Mouse (Mus musculus) forebrain, embryonic 10.5 days (tissue): ENCODE data around the gene Rps13. TPM values are rescaled to one million over a fixed set of nuclear protein-coding genes. Genes with fewer than 3 reads are reported as not detected.

Experiments used
- DNase-seq: peaks from one replicate; pipeline ENCODE4 v3.0.0-alpha.2; 2017; ENCODE audit warnings: low spot score; ENCODE audit errors: extremely low spot score
- H3K27ac ChIP-seq: fragments of 300-500 bp; sonication (generic); 2 replicates; pipeline ENCODE4 v1.5.1; 2016; ENCODE audit warnings: mild to moderate bottlenecking
- H3K27me3 ChIP-seq: fragments of 300-500 bp; sonication (generic); 2 replicates; pipeline ENCODE4 v1.6.1; 2016; ENCODE audit warnings: mild to moderate bottlenecking; ENCODE audit not compliant: poor library complexity, severe bottlenecking
- H3K36me3 ChIP-seq: fragments of 300-500 bp; sonication (generic); replicated peaks from 2 replicates; pipeline ENCODE4 v1.6.1; 2016; ENCODE audit warnings: mild to moderate bottlenecking, moderate library complexity
- H3K4me1 ChIP-seq: fragments of 300-500 bp; sonication (generic); 2 replicates; pipeline ENCODE4 v1.6.1; 2016
- H3K4me3 ChIP-seq: fragments of 300-500 bp; sonication (generic); 2 replicates; pipeline ENCODE4 v1.5.1; 2016; ENCODE audit warnings: mild to moderate bottlenecking, moderate library complexity
- H3K9me3 ChIP-seq: fragments of 300-500 bp; sonication (generic); 2 replicates; pipeline ENCODE4 v1.6.1; 2016; ENCODE audit warnings: mild to moderate bottlenecking, moderate library complexity
- WGBS: fragments of 180-500 bp; shearing (Covaris S2); methylation state at CpG from one replicate; pipeline ENCODE4 v1.1.7; 2016; 5-methylcytosine and 5-hydroxymethylcytosine counted together
- polyA plus RNA-seq: library from polyadenylated mRNA; unstranded; fragments of >200 nt; fragmentation: Nextera tagmentation; extraction: Ambion mirVana; gene quantifications from 2 replicates; pipeline ENCODE4 v1.2.1, GENCODE M21; 2016

Rps13 gene
- polyA plus RNA-seq, 1 experiment from 2014 or later: 840 TPM

- peak within 1 kb of the TSS; percentile 96 for H3K27ac ChIP-seq
- peaks cover 12% of the 10 kb centered on the region for H3K36me3 ChIP-seq
- peaks cover 46% of the 10 kb centered on the region for H3K4me1 ChIP-seq
- peak within 1 kb of the TSS; percentile 74 for H3K4me3 ChIP-seq
- peaks cover 11% of the 10 kb centered on the region for H3K27me3 ChIP-seq
- H3K9me3 ChIP-seq: no peaks in the 10 kb centered on the region
- DNase-seq: peak; percentile 90
- WGBS: under 1% methylated on average over 65 of the region's 65 CpGs
Measured at GRCm38 (mm10) chr7:116307871-116308631, 25.9 kb downstream of the Rps13 start, which contains the start of gene Plekha7. TSS of gene Plekha7 (minus strand) at chr7:116308376.

- Histone ChIP-seq H3K9me3 (no peaks in the 10 kb centered on the region), H3K36me3 (peaks cover 17% of the 10 kb centered on the region), H3K27ac (peak overlapping the region; percentile 96), H3K27me3 (peaks cover 11% of the 10 kb centered on the region), H3K4me1 (peaks cover 46% of the 10 kb centered on the region), H3K4me3 (peak overlapping the region; percentile 74)
- DNase-seq: peak; percentile 87
- WGBS: under 1% methylated on average over 63 of the region's 63 CpGs
Measured at GRCm38 (mm10) chr7:116307099-116307870, 26.7 kb downstream of the Rps13 start.

GRCm38 (mm10) chr7:116306601-116307000 is 27.4 kb downstream of the Rps13 start:
- H3K4me1 ChIP-seq: peaks cover 46% of the 10 kb centered on the region
- H3K27ac ChIP-seq: peak overlapping the region; percentile 96
- DNase-seq: no peak
- H3K4me3 ChIP-seq: peak overlapping the region; percentile 74
- H3K36me3 ChIP-seq: peaks cover 17% of the 10 kb centered on the region
- H3K9me3 ChIP-seq: no peaks in the 10 kb centered on the region
- peaks cover 11% of the 10 kb centered on the region for H3K27me3 ChIP-seq
- 19% methylated on average over 5 of the region's 5 CpGs for WGBS

GRCm38 (mm10) chr7:116301661-116302311 is 32.2 kb downstream of the Rps13 start:
- H3K36me3 ChIP-seq: peaks cover 17% of the 10 kb centered on the region
- peaks cover 11% of the 10 kb centered on the region for H3K27me3 ChIP-seq
- no peak overlapping the region for H3K27ac ChIP-seq
- 97% methylated on average over 5 of the region's 5 CpGs for WGBS
- no peak for DNase-seq
- no peak overlapping the region for H3K4me3 ChIP-seq
- no peaks in the 10 kb centered on the region for H3K9me3 ChIP-seq
- peaks cover 27% of the 10 kb centered on the region for H3K4me1 ChIP-seq

GRCm38 (mm10) chr7:116301144-116301543 is 32.9 kb downstream of the Rps13 start:
- H3K36me3 ChIP-seq: peaks cover 20% of the 10 kb centered on the region
- H3K4me3 ChIP-seq: no peak overlapping the region
- H3K27ac ChIP-seq: no peak overlapping the region
- peaks cover 20% of the 10 kb centered on the region for H3K4me1 ChIP-seq
- peaks cover 6% of the 10 kb centered on the region for H3K27me3 ChIP-seq
- H3K9me3 ChIP-seq: no peaks in the 10 kb centered on the region
- 90% methylated on average over 4 of the region's 4 CpGs for WGBS
- DNase-seq: no peak

GRCm38 (mm10) chr7:116298851-116299250 is 35.1 kb downstream of the Rps13 start:
- peaks cover 26% of the 10 kb centered on the region for H3K36me3 ChIP-seq
- no peak overlapping the region for H3K27ac ChIP-seq
- H3K4me1 ChIP-seq: peaks cover 30% of the 10 kb centered on the region
- no peaks in the 10 kb centered on the region for H3K27me3 ChIP-seq
- WGBS: 93% methylated on average over 2 of the region's 2 CpGs
- no peaks in the 10 kb centered on the region for H3K9me3 ChIP-seq
- H3K4me3 ChIP-seq: no peak overlapping the region
- no peak for DNase-seq

GRCm38 (mm10) chr7:116298389-116298788 is 35.6 kb downstream of the Rps13 start:
- H3K4me1 ChIP-seq: peaks cover 30% of the 10 kb centered on the region
- WGBS: 87% methylated on average over 10 of the region's 10 CpGs
- no peak overlapping the region for H3K4me3 ChIP-seq
- no peaks in the 10 kb centered on the region for H3K27me3 ChIP-seq
- H3K27ac ChIP-seq: peak overlapping the region; percentile 35; the same call in 1 of the 2 replicates
- no peak for DNase-seq
- peaks cover 23% of the 10 kb centered on the region for H3K36me3 ChIP-seq
- no peaks in the 10 kb centered on the region for H3K9me3 ChIP-seq

GRCm38 (mm10) chr7:116294961-116295360 is 39.0 kb downstream of the Rps13 start:
- no peak for DNase-seq
- no peaks in the 10 kb centered on the region for H3K9me3 ChIP-seq
- H3K27ac ChIP-seq: peak overlapping the region; percentile 53
- peaks cover 48% of the 10 kb centered on the region for H3K4me1 ChIP-seq
- no peaks in the 10 kb centered on the region for H3K27me3 ChIP-seq
- no peak overlapping the region for H3K4me3 ChIP-seq
- peaks cover 18% of the 10 kb centered on the region for H3K36me3 ChIP-seq
- 66% methylated on average over 3 of the region's 3 CpGs for WGBS

GRCm38 (mm10) chr7:116292377-116292776 is 41.6 kb downstream of the Rps13 start:
- H3K36me3 ChIP-seq: peaks cover 18% of the 10 kb centered on the region
- WGBS: 44% methylated on average over 5 of the region's 5 CpGs

GRCm38 (mm10) chr7:116290559-116290958 is 43.4 kb downstream of the Rps13 start:
- Histone ChIP-seq H3K9me3 (no peaks in the 10 kb centered on the region), H3K4me1 (peaks cover 75% of the 10 kb centered on the region), H3K27me3 (no peaks in the 10 kb centered on the region), H3K36me3 (peaks cover 11% of the 10 kb centered on the region), H3K27ac (no peak overlapping the region), H3K4me3 (no peak overlapping the region)
- 90% methylated on average over 1 of the region's 1 CpGs for WGBS
- no peak for DNase-seq

More at GRCm38 (mm10) chr7:116292377-116292776, 41.6 kb downstream of the Rps13 start:
- H3K4me3 ChIP-seq: no peak overlapping the region
- no peaks in the 10 kb centered on the region for H3K27me3 ChIP-seq
- H3K9me3 ChIP-seq: no peaks in the 10 kb centered on the region
- DNase-seq: no peak
- H3K4me1 ChIP-seq: peaks cover 60% of the 10 kb centered on the region
- peak overlapping the region; percentile 60; the same call in 1 of the 2 replicates for H3K27ac ChIP-seq

- Histone ChIP-seq H3K36me3 (no peaks in the 10 kb centered on the region), H3K4me1 (peaks cover 75% of the 10 kb centered on the region), H3K4me3 (no peak overlapping the region), H3K9me3 (no peaks in the 10 kb centered on the region), H3K27ac (no peak overlapping the region), H3K27me3 (no peaks in the 10 kb centered on the region)
- DNase-seq: no peak
- WGBS: 87% methylated on average over 3 of the region's 3 CpGs
Measured at GRCm38 (mm10) chr7:116288996-116289395, 45.0 kb downstream of the Rps13 start.

- Histone ChIP-seq H3K4me1 (peaks cover 81% of the 10 kb centered on the region), H3K4me3 (no peak overlapping the region), H3K36me3 (no peaks in the 10 kb centered on the region), H3K27ac (peak overlapping the region; percentile 70; the same call in 1 of the 2 replicates), H3K27me3 (no peaks in the 10 kb centered on the region), H3K9me3 (no peaks in the 10 kb centered on the region)
- DNase-seq: no peak
- WGBS: 88% methylated on average over 5 of the region's 5 CpGs
Measured at GRCm38 (mm10) chr7:116287959-116288358, 46.0 kb downstream of the Rps13 start.
